Mouse (Mus musculus): Measurements from ENCODE around the gene Atp2b1.

GRCm38 (mm10) chr10:99012086-99012485, 97.9 kb downstream of the Atp2b1 start:
- TF ChIP-seq CTCF (IDR thresholded peaks at IDR 0.05) (no peak), EP300 (IDR thresholded peaks at IDR 0.05; ENCODE audit: insufficient read depth, low read depth, low read length) (no peak), POLR2A (IDR thresholded peaks at IDR 0.05; ENCODE audit: insufficient read depth, low read depth, low read length) (no peak)
